Mouse (Mus musculus): ENCODE results near the gene D930007J09Rik.
A peak's percentile ranks its signal among the peaks of the same experiment; 100 is the strongest.

Gene D930007J09Rik

GRCm38 (mm10) chr13:32819241-32819640, 16.6 kb upstream of the D930007J09Rik start:
- no peak for DNase-seq

GRCm38 (mm10) chr13:32807624-32808023, 5.0 kb upstream of the D930007J09Rik start:
- DNase-seq: no peak

DNA sequence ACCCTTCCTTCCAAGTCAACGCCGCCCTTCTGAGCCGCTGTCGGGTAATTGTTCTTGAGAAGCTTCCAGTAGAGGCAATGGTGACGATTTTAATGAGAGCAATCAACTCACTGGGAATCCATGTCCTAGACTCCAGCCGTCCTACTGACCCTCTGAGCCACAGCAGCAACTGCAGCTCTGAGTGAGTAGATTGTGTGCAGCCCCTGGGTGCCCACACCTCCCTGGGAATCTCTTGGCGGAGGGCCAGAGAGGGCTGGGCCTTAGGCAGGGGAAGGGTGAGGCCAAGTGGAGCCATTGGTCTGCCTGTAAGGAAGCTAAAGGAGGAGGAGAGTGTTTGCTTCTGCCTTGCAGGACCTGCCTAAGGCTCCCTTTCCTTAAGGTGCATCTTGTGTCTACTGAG, 4.2 kb upstream of the D930007J09Rik start:
- no peak for DNase-seq

- DNase-seq: no peak
Observed at GRCm38 (mm10) chr13:32803701-32804345, 1.2 kb upstream of the D930007J09Rik start.

DNA sequence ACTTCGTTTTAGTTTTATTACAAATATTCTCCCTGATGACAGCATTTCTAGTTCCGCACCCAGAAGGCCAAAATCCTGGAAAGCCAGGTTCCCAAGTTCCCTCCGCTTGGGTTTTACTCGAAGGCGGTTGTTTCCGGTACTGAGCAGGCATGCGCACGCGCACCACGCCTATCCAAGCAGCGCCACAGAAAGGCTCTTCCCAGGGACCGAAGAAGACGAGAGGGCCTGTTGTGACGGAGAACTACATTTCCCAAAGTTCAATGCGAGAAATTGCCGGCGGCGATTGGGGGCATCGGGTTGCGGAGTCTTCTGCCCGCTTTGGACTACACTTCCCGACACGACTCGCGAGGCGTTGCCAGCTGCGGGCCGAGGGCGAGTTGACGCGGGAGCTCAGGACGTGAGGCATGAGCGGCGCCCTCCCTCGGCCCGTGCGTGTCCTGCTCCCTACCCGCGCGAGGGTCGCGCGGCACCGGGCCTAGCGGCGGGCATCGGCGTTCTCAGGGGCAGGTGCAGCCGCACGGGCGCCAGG, 892 bp downstream of the D930007J09Rik start, which contains the start of gene Wrnip1:
Gene Wrnip1, plus strand, starts transcription at position 346 of the 529 bp plus-strand sequence.
- peak; percentile 95 to 98 for DNase-seq

DNA sequence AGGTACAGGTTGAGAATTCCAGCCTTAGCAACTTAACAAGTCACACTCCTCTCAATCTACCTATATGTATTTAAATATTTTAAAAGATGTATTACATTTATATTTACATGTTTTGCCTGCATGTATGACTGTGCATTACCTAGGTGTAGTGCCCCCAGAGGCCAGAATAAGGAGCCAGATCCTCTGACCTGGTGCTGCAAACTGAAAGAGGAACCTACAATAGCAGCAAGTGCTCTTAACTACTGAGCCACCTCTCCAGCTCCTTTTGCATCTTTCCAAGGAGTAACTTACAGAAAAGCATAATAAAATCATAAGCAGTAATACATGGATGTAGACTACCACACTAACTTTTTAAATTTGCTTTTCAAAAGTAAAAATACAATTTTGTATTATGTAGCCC, 1.8 kb downstream of the D930007J09Rik start:
- peak in 1 of 2 experiments; percentile 20 for DNase-seq

GRCm38 (mm10) chr13:32799131-32799530, 3.5 kb downstream of the D930007J09Rik start:
- no peak for DNase-seq

GRCm38 (mm10) chr13:32797085-32797484, 5.6 kb downstream of the D930007J09Rik start:
- no peak for DNase-seq

DNA sequence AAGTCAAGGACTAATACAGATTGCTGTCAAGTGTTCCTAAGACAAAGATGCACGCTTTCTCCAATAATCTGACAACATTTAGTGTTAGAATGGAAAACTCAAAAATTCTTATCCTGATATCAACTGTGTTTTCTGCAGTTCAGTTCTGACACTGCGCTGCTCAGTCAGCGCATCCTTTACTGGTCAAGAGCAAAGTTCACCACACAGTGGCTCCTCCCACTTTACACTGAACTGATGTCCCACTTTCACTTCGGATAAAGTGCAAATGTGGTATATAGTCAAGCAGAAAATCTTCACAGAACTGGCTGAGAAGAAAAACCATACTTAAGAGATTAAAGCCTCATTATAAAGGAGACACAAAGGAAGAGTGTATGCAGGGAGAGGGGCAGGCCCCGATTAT, 7.5 kb downstream of the D930007J09Rik start:
- DNase-seq: no peak

- no peak for DNase-seq
Observed at GRCm38 (mm10) chr13:32794619-32795018, 8.0 kb downstream of the D930007J09Rik start.

- no peak for DNase-seq
Observed at GRCm38 (mm10) chr13:32789781-32790180, 12.9 kb downstream of the D930007J09Rik start.

- DNase-seq: no peak
Observed at GRCm38 (mm10) chr13:32787584-32787983, 15.1 kb downstream of the D930007J09Rik start.

GRCm38 (mm10) chr13:32783816-32784215, 18.8 kb downstream of the D930007J09Rik start, which contains the start of gene Mylk4:
Mylk4 (minus strand) TSS chr13:32783954.
- no peak for DNase-seq

GRCm38 (mm10) chr13:32783055-32783454, 19.6 kb downstream of the D930007J09Rik start:
- DNase-seq: no peak

DNA sequence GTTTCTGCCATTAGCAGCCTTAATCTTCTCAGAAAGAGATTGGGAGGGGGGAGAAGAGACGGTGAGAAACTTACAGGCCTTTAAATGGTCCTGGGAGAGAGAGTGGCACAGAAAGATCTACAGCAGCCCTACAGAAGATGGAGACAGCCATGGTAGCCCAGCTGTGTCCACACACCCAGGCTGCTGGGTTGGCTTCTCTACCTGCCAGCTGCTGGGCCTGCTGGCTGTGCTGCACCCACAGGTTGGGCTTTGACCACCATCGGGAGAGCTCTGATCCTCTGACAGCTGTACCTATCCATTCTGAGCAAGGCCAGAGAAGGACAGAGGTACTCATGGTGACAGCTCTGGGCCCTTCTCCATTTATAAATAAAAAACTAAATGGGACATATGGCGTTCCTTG, 23.8 kb downstream of the D930007J09Rik start:
- DNase-seq: no peak

GRCm38 (mm10) chr13:32776350-32776749, 26.3 kb downstream of the D930007J09Rik start:
- no peak for DNase-seq

DNA sequence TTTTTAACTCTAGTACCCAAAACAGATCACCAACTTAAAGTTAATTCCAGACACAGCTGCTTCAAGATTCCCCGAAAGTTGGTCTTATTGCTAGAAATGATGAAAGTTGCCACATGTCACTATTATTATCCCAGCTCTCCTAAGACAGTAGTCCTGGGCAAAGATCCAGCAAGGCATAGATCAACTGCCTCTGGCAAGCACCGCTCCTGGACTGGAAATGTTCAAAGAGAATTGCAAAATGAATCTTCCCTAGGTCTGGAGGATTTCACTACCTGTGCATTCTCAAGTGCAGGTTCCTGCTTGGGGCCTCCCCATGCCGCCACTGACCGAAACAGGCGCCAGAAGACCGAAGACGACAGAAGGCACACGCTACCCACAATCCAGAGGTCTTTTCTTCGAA, 26.8 kb downstream of the D930007J09Rik start:
- no peak for DNase-seq

GRCm38 (mm10) chr13:32769960-32770359, 32.7 kb downstream of the D930007J09Rik start:
- DNase-seq: no peak

DNA sequence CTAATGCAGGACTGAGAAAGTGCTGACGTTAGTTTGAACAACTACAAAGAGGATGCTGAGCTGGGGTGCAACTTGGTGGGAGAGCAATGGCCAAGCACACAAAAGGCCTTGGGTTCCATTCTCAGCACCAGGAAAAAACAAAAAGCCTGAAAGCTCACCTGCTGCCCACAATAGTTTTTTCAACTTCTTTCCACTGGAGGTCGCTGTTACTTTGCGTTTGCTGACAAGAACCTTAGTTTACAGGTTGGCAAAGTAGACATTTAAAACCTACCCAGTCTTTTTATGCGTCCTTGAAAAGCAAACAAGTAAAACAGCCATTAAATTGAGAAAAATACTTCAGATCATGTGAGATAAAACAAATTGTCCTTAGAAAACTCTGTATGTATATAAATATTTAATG, 34.5 kb downstream of the D930007J09Rik start:
- DNase-seq: no peak

DNA sequence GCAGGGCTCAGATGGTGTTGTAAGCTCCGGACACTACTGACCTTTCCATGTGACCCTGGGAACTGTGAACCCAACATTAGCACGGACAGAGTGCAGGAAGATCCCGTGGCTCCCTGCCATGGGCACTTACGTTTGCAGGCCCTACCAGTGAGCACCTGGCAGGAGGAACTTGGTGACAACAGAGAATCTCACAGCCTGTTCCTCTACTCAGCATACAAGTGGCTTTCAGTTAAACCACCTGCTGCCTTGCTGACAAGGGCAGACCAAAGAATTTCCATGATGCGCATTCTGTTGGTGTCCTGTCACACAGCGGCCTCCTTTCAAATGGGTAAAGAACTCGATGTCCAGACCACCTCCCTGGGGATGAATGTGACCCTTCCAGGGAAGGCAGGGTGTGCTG, 38.2 kb downstream of the D930007J09Rik start:
- DNase-seq: peak in 1 of 2 experiments; percentile 9

- no peak for DNase-seq
Observed at GRCm38 (mm10) chr13:32763141-32763540, 39.5 kb downstream of the D930007J09Rik start.

- no peak for DNase-seq
Observed at GRCm38 (mm10) chr13:32760795-32761194, 41.9 kb downstream of the D930007J09Rik start.

DNA sequence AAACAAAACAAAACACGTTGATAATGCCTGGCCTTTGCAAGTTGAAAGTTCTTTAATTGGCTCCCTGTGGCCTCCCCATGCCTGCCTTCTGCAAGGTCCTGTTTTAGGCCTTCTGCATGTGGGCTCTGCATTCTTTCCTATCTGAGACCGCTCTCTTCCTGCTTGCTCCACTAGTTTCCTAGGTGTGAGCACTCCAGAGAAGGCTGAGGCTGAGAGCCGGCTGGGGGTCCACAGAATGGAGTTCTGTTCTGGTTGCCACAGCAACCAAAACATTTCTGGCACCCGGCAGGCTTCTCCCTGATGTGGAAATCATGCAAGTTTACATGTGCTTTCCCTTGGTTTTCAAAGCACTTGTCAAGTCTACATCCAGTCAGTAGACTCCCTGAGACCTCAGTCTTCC, 43.6 kb downstream of the D930007J09Rik start:
- DNase-seq: no peak

All from thymus, adult 18-20 months (tissue).